Mouse (Mus musculus) brain, embryonic 14.5 days (tissue): ENCODE data around the gene Tnpo2.

Experiments
- CTCF ChIP-seq: fragments of 200-500 bp; IDR thresholded peaks from 2 replicates; pipeline ENCODE4 v1.5.1; 2012; ENCODE audit warnings: inconsistent platforms, mild to moderate bottlenecking, moderate library complexity, borderline replicate concordance; ENCODE audit not compliant: insufficient read depth, insufficient read length; ENCODE audit errors: extremely low read depth
- POLR2A ChIP-seq: fragments of 200-500 bp; IDR thresholded peaks from 2 replicates; pipeline ENCODE4 v1.6.1; 2012; ENCODE audit warnings: mild to moderate bottlenecking, inconsistent platforms, borderline replicate concordance; ENCODE audit not compliant: poor library complexity, insufficient read depth, insufficient read length, severe bottlenecking; ENCODE audit errors: extremely low read depth

- no peak for TF ChIP-seq CTCF
- no peak for TF ChIP-seq POLR2A
Measured at GRCm38 (mm10) chr8:85074167-85074566, 37.5 kb downstream of the Tnpo2 start.
